Mouse (Mus musculus): Measurements from ENCODE around the gene Ostm1.

- TF ChIP-seq USF1 (IDR thresholded peaks at IDR 0.05; ENCODE audit: low read depth): no peak
- TF ChIP-seq CTCF (IDR thresholded peaks at IDR 0.05; ENCODE audit: control insufficient read depth, insufficient read depth, insufficient read length): no peak
- no peak for TF ChIP-seq MAX (IDR thresholded peaks at IDR 0.05)
- no peak for TF ChIP-seq MYOG (IDR thresholded peaks at IDR 0.05; ENCODE audit: control insufficient read depth, extremely low read depth, insufficient read length)
- TF ChIP-seq MYOD1 (IDR thresholded peaks at IDR 0.05; ENCODE audit: control insufficient read depth, insufficient read length, low read depth): no peak
- no peak for TF ChIP-seq FOSL1 (IDR thresholded peaks at IDR 0.05; ENCODE audit: insufficient read depth, low read length, poor library complexity, severe bottlenecking)
Measured at GRCm38 (mm10) chr10:42637183-42637788, 53.7 kb downstream of the Ostm1 start.
